Mouse (Mus musculus): ENCODE data around the gene Pet100. TPM values are rescaled to one million over a fixed set of nuclear protein-coding genes. Genes with fewer than 3 reads are reported as not detected.
A peak's percentile ranks its signal among the peaks of the same experiment; 100 is the strongest.
"Not testable (repeated sequence)": the region's sequence is repeated elsewhere in the genome, so short reads cannot be mapped to it uniquely, and the experiment has no call there.

The Pet100 gene
- 10 to 100 TPM; 90.1 to 98.4 TPM for total RNA-seq (2021)
- long read RNA-seq, experiment 1, transcript Pet100-201 (4 exons, 1,193 nt), result major isoform, 44 of 51 reads
- long read RNA-seq, experiment 1, partial matches to known transcripts, result 2 of 51 reads
- long read RNA-seq, experiment 1, other reads (novel, unspliced or antisense), result 3 of 51 reads
- long read RNA-seq, experiment 2, transcript Pet100-201 (4 exons, 1,193 nt), result major isoform, 31 of 36 reads
- long read RNA-seq, experiment 2, partial matches to known transcripts, result 2 of 36 reads
- long read RNA-seq, experiment 2, other reads (novel, unspliced or antisense), result 0 of 36 reads

DNA sequence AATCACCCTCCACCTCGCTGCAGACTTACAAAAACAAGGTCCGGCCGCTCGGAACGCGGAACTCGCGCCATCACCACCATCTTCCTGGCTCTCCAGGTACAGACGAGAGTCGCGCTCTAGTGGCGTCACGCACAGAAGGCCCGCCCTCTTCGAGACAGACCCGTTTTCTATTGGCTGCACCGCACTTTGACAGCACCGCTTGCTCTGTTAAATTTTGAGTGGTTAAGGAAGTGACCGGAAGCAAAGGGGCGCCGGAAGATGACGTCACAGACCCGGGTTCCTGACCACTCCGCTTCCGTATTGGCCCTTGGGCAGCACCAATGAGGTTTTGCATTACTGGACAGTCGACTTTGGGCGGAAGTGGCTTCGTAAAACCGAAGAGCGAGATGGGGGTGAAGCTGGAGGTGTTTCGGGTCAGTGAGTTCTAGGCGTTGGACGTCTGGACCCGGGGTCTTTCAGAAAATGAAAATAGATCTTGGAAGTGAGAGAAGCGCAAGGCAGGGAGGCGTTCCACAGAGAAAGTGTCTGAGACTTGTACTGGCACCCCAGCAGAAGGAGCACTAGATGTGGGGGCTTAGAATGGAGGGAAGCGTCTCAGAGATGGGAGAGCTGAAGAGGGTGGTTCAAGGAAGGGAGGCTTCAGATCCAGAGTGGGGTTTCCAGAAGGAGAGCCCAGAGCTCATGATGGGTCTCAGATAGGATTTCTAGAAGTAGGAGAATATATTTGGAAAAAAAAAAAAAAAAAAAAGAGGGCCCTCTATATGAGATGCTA lies at the start of gene Pet100, which contains the start of gene Xab2:
TSS of gene Pet100 (plus strand) at position 350 of the 772 bp plus-strand sequence.
TSS of gene Xab2 (minus strand) at position 118 of the 772 bp plus-strand sequence.
- peak; percentile 78 to 95 for DNase-seq (ENCODE audit: low spot score in 2 of 2)

DNA sequence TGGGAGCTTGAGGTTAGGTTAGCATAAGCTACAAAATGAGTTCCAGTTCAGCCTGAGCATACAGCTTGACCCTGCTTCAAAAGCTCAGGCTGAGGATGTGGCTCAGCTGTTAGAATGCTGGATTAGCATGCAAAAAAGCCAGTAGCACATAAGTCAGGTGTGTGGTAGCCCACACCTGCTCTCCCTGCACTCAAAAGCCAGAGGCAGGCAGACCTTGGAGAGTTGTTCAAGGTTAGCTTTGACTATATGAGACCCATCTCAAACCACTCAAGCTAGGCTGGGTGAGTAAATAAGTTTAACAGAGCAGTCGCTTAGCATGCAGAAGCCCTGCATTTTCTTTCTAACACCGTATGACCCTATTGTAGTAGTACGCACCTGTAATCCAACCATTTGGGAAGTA lies 46.8 kb upstream of the Pet100 start:
- no peak for DNase-seq (ENCODE audit: low spot score in 2 of 2)

DNA sequence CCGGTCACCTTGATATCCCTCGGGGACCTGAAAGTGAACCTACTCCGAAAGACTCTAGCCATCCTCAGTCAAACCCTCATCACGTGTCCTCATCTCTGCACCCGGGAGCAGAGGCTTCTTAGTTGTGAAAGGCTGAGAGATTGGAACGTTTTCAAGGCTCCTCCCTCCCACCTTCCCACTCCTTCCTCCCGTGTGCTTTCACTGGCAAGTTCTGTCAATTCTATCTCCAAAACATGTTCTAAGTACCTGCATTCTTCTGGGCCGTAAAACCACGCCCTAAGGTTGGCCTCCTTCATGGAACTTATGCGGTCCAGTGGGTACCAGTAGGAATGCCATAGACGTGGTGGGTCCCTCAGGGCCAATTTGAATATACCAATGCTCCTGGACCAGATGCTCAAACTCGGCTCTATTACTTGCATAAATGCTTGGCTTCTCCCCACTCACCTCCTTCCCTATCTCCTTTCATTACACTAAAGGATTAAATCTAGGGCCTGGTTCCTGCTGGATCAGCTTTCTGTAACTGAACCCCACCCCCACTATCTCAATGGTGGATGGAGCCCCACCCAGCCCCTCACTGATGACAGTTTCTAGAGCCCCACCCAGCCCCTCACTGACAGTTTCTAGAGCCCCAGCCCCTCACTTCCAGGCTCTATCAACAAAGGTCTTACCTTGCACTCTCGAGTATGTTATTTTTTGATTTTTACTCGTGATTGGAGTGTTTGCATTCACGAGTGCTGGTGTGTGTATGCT lies 45.0 kb upstream of the Pet100 start:
- DNase-seq (ENCODE audit: low spot score in 2 of 2), result no peak

DNA sequence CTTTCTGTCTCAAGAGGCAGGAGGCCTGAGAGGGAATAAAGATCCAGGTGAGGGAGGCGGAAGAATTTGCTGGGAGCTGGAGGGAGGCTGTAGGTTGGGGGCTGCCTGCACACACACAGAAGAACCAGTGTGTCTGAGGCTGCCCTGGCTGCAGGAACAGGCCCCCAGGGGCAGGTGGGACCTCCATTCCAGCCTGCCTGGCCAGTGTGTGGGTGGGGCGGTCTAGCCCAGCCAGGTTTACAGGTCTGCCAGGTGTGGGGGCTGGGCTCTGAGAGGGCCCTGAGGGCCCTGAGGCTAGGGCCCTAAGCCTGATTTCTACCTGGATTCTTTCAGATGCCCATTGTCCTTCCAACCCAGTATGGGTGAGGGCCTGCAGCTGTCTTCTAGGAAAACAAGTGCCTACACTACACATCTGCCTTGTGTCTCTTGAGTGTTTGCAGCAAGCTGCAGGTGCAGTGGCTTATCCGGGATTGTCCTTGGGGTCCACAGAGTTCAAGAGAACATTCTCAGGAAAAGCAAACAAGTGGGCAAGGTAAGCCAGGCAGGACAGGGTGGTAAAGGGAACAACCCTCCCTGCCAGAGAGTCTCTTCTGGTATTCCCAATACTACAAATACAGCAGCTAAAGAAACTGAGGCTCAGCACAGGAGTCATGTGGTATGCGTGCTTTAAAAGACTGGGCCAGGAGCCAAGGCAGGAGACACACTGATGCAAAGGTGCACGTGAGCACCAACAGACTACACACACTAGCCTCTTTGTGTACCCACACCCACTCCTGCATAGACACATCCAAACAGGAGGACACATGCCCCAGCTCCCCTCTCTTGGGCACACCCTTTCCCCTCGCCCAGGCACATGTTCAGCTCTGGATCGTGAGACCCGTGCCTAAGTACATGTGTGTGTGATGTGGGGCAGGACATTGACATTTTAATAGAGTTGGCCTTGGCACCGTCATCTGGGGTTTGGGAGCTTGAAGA lies 41.7 kb upstream of the Pet100 start:
- no peak for DNase-seq (ENCODE audit: low spot score in 2 of 2)

DNA sequence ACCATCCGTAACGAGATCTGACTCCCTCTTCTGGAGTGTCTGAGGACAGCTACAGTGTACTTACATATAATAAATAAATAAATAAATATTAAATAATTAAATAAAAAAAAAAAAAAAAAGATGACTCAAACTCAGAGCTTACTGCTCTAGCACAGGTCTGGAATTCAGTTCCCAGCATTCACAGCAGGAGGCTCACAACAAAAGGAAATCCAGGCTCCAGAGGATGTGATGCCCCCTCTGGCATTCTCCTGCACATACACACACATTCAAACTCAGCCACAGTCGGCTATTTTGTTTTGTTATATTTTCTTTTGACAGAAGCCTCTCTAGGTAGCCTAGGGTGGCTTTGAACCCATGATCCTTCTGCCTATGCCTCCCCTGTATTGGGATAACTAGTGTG lies 39.4 kb upstream of the Pet100 start:
- DNase-seq (ENCODE audit: low spot score in 2 of 2), result not testable (repeated sequence)

DNA sequence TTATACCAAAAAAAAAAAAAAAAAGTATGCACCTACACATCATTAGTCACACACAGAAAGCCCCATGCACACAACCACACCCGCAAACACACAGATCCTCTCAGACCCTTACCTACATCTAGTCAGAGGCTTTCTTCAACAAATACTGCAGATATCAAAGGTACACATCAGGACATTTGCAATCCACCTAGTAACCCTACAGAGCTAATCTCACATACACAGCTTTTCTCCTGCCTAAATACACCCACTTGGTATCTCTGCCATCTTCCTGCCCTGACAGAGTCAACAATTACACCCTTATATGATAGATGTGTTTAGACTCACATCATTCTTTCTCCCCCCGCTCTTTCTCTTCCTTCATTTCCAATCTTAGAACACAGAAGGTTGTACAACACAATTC lies 34.9 kb upstream of the Pet100 start:
- DNase-seq (ENCODE audit: low spot score in 2 of 2), result no peak

DNA sequence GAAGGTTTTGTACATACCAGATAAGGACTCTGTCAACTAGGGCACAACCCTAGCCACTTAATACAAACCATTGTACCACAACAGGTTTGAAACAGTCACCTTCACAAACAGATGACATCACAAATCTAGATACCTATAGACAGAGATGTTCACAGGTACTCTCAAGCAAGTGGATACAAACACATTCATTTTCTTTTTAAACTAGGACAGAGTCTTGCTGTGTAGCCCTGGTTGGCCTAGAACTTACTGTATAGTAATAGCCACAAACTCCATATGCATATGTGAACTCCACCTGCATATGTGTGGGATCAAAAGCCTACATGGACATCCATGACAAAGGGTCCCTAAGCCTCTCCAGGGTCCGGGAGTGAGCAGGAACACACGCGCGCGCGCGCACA lies 34.4 kb upstream of the Pet100 start, which contains the start of gene Camsap3:
TSS of gene Camsap3 (plus strand) at position 301 of the 398 bp plus-strand sequence.
- no peak for DNase-seq (ENCODE audit: low spot score in 2 of 2)

- DNase-seq (ENCODE audit: low spot score in 2 of 2), result no peak
Measured at GRCm38 (mm10) chr8:3587391-3588257, 33.7 kb upstream of the Pet100 start.

GRCm38 (mm10) chr8:3588258-3588633 lies 33.1 kb upstream of the Pet100 start:
- DNase-seq (ENCODE audit: low spot score in 2 of 2), result no peak

DNA sequence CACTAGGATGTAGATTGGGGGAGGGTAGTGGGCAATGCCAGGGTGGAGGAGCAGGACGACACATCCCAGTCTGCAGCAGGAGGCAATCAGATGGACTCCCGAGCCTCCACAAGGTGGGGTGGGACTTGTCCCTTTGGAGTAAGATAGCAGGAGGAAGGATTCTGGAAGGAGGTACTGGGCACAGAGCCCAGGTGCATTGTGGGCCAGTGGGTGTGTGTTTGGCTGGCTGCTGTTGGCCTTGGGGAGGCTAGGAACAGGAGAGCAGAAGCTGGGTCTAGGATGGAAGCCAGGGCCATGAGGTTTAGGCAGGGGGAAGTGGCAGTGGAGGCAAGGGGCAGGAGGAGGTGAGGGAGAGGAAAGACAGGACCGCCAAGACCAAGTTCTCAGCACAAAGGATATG lies 27.9 kb upstream of the Pet100 start:
- no peak for DNase-seq (ENCODE audit: low spot score in 2 of 2)

DNA sequence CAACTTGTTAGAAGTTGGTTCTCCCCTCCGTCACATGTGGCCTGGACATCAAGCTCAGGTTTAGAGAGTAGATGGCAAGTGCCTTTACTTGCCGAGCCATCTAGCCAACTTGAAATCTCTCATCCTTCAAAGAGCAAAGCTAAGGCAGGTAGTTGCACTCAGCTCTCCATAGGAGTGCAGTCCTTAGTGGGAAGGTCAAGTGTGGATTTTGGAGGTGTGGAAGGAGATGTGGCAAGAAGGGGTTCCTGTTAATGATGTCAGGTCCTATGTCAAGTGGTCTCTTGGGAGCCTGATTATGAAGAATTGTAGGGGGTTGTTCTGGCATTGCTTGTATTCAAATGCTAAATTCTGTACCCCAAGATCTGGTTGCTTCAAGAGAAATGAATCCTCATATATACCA lies 26.9 kb upstream of the Pet100 start:
- DNase-seq (ENCODE audit: low spot score in 2 of 2), result no peak

- DNase-seq (ENCODE audit: low spot score in 2 of 2), result no peak
Measured at GRCm38 (mm10) chr8:3598054-3598453, 23.3 kb upstream of the Pet100 start.

GRCm38 (mm10) chr8:3599219-3599618 lies 22.1 kb upstream of the Pet100 start:
- no peak for DNase-seq (ENCODE audit: low spot score in 2 of 2)

DNA sequence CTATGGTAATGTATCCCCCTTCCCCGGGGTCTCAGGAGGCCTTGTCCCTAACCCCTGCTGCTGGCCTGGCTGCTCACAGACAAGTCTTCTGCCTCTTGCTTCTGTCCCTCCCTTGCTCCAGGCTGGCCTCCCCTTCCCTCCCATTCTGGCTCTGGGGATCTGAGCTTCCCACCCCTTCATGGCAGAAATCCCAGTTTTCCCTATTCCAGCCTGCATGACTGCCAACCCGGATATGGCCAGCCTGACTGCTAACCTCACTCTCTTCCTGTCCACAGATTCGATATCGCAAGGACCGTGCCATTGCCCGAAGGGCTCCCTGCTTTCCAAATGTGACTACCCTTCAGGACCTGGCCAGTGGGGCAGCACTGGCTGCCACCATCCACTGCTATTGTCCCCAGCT lies 20.9 kb upstream of the Pet100 start:
- DNase-seq (ENCODE audit: low spot score in 2 of 2), result no peak

DNA sequence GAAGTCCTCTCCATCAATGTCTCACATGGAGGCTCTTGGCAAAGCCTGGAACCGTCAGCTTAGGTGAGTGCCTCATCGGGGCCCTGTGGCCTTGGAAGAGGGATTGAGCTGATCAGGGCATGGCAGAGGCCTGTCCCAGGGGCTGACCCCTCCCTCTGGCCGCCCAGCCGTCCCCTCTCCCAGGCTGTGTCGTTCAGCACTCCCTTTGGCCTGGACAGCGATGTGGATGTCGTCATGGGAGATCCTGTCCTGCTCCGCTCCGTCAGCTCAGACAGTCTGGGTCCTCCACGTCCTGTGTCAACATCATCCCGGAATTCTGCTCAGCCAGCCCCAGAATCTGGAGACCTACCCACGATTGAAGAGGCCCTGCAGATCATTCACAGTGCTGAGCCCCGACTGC lies 17.9 kb upstream of the Pet100 start:
- DNase-seq (ENCODE audit: low spot score in 2 of 2), result no peak

DNA sequence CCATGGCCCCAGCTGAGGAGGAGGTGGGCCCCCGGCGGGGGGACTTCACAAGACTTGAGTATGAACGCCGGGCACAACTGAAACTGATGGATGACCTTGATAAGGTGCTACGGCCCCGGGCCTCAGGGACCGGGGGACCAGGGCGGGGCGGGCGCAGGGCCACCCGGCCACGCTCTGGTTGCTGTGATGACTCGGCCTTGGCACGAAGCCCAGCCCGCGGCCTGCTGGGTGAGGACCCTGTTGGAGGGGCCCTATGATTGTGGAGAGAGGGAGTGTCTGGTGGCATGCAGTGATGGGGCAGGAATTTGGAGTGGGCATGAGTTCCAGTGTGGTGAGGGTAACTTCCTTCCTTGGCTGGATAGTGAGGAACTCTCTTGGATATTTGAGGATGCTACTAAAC lies 14.8 kb upstream of the Pet100 start:
- no peak for DNase-seq (ENCODE audit: low spot score in 2 of 2)

- no peak for DNase-seq (ENCODE audit: low spot score in 2 of 2)
Measured at GRCm38 (mm10) chr8:3607822-3608221, 13.5 kb upstream of the Pet100 start.

DNA sequence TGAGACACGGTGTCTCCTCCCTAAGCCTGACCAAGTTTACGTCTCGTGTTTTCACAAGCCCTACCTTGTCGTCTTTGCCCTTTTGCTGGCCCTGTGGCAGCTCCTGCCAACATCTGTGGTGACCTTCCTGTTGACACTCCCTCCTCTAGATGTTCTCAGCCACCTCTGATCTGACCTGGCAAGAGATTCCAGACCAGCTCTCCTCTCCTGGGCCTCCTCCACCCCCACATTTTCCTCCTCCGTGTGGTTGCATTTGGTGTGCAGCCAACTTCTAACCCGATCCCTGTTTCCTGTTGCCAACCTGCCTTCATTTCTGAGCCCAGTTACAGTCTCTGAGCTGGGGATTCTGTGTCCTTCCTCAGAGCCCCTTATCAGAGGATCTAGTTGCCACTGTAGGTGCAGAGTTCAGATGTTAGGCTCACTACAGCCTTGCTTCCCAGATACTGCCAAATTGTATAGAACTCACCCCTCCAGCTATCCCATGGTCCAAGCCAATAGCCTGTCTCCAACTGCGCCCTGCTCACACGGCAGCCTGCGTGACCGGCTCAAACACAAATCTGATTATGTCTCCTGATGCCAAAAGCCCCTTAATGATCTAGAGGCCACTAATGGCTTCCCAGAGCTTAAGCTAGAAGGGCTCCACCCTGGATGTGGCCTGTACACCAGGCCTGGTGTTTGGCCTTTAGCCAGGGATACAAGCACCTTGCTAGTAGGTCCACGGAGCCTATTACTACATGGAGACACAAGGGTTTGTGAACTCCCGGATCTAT lies 12.1 kb upstream of the Pet100 start:
- no peak for DNase-seq (ENCODE audit: low spot score in 2 of 2)

- no peak for DNase-seq (ENCODE audit: low spot score in 2 of 2)
Measured at GRCm38 (mm10) chr8:3609816-3610150, 11.6 kb upstream of the Pet100 start.
